Mouse (Mus musculus): ENCODE measurements at regions not wholly inside any gene's neighbourhood (a gene's known extent, or its start where the extent isn't known, plus 50 kb on each side); places are given as distances from the start of the nearest gene placed in this dataset.
A peak's percentile ranks its signal among the peaks of the same experiment; 100 is the strongest.

GRCm38 (mm10) chr1:128795654-128796053 lies 203.6 kb upstream of the Cxcr4 start:
- H3K4me1 ChIP-seq (ENCODE audit: control insufficient read depth, insufficient read depth, low read length), result no peaks in the 10 kb centered on the region
- 73% methylated on average over 6 of the region's 6 CpGs for WGBS
- H3K4me2 ChIP-seq (replicated peaks; ENCODE audit: low read depth, low read length, severe bottlenecking), result no peak overlapping the region
- no peak overlapping the region for H3K4me3 ChIP-seq (replicated peaks; ENCODE audit: low read length)
- no peak overlapping the region for H3K9ac ChIP-seq (ENCODE audit: low read depth, low read length, severe bottlenecking)
- DNase-seq (ENCODE audit: low spot score) (no peak), ATAC-seq (ENCODE audit: low FRiP score, low read depth) (no peak)
- H3K9me3 ChIP-seq (ENCODE audit: control insufficient read depth, low read length), result no peaks in the 10 kb centered on the region
- TF ChIP-seq POLR2A (IDR thresholded peaks at IDR 0.05; ENCODE audit: borderline replicate concordance, extremely low read depth, insufficient read depth, insufficient read length), result no peak
- no peaks in the 10 kb centered on the region for H3K36me3 ChIP-seq (ENCODE audit: control insufficient read depth, insufficient read depth, low read length)
- no peaks in the 10 kb centered on the region for H3K27me3 ChIP-seq (ENCODE audit: control insufficient read depth, insufficient read depth, low read length)
- H3K27ac ChIP-seq (replicated peaks; ENCODE audit: low read depth, low read length), result no peak overlapping the region

GRCm38 (mm10) chr1:128790881-128791280 lies 198.8 kb upstream of the Cxcr4 start:
- DNase-seq (ENCODE audit: low spot score), result no peak
- TF ChIP-seq POLR2A (IDR thresholded peaks at IDR 0.05; ENCODE audit: borderline replicate concordance, extremely low read depth, insufficient read depth, insufficient read length), result no peak
- Histone ChIP-seq H3K27me3 (ENCODE audit: control insufficient read depth, insufficient read depth, low read length) (no peaks in the 10 kb centered on the region), H3K9ac (ENCODE audit: low read depth, low read length, severe bottlenecking) (no peak overlapping the region), H3K4me2 (replicated peaks; ENCODE audit: low read depth, low read length, severe bottlenecking) (no peak overlapping the region), H3K27ac (replicated peaks; ENCODE audit: low read depth, low read length) (no peak overlapping the region), H3K36me3 (ENCODE audit: control insufficient read depth, insufficient read depth, low read length) (no peaks in the 10 kb centered on the region), H3K9me3 (ENCODE audit: control insufficient read depth, low read length) (no peaks in the 10 kb centered on the region), H3K4me3 (replicated peaks; ENCODE audit: low read length) (no peak overlapping the region), H3K4me1 (ENCODE audit: control insufficient read depth, insufficient read depth, low read length) (no peaks in the 10 kb centered on the region)
- WGBS, result 77% methylated on average over 6 of the region's 6 CpGs
- 0 out of 2 replicates have a peak, but pooled peaks have one; percentile 6 for ATAC-seq (ENCODE audit: low FRiP score, low read depth)

GRCm38 (mm10) chr1:128789567-128790335 lies 197.7 kb upstream of the Cxcr4 start:
- H3K4me3 ChIP-seq (replicated peaks; ENCODE audit: low read length), result no peak overlapping the region
- no peak for ATAC-seq (ENCODE audit: low FRiP score, low read depth)
- no peak for TF ChIP-seq POLR2A (IDR thresholded peaks at IDR 0.05; ENCODE audit: borderline replicate concordance, extremely low read depth, insufficient read depth, insufficient read length)
- no peaks in the 10 kb centered on the region for H3K4me1 ChIP-seq (ENCODE audit: control insufficient read depth, insufficient read depth, low read length)
- H3K4me2 ChIP-seq (replicated peaks; ENCODE audit: low read depth, low read length, severe bottlenecking), result no peak overlapping the region
- no peaks in the 10 kb centered on the region for H3K9me3 ChIP-seq (ENCODE audit: control insufficient read depth, low read length)
- H3K9ac ChIP-seq (ENCODE audit: low read depth, low read length, severe bottlenecking), result no peak overlapping the region
- H3K27me3 ChIP-seq (ENCODE audit: control insufficient read depth, insufficient read depth, low read length), result no peaks in the 10 kb centered on the region
- 72% methylated on average over 3 of the region's 3 CpGs for whole genome bisulfite sequencing
- H3K27ac ChIP-seq (replicated peaks; ENCODE audit: low read depth, low read length), result no peak overlapping the region
- H3K36me3 ChIP-seq (ENCODE audit: control insufficient read depth, insufficient read depth, low read length), result no peaks in the 10 kb centered on the region
- no peak for DNase-seq (ENCODE audit: low spot score)

GRCm38 (mm10) chr1:128788227-128788626 lies 196.1 kb upstream of the Cxcr4 start:
- Histone ChIP-seq H3K4me3 (replicated peaks; ENCODE audit: low read length) (no peak overlapping the region), H3K27me3 (ENCODE audit: control insufficient read depth, insufficient read depth, low read length) (no peaks in the 10 kb centered on the region), H3K4me2 (replicated peaks; ENCODE audit: low read depth, low read length, severe bottlenecking) (no peak overlapping the region), H3K9ac (ENCODE audit: low read depth, low read length, severe bottlenecking) (no peak overlapping the region), H3K4me1 (ENCODE audit: control insufficient read depth, insufficient read depth, low read length) (no peaks in the 10 kb centered on the region), H3K9me3 (ENCODE audit: control insufficient read depth, low read length) (no peaks in the 10 kb centered on the region), H3K36me3 (ENCODE audit: control insufficient read depth, insufficient read depth, low read length) (no peaks in the 10 kb centered on the region), H3K27ac (replicated peaks; ENCODE audit: low read depth, low read length) (no peak overlapping the region)
- no peak for TF ChIP-seq POLR2A (IDR thresholded peaks at IDR 0.05; ENCODE audit: borderline replicate concordance, extremely low read depth, insufficient read depth, insufficient read length)
- 47% methylated on average over 6 of the region's 6 CpGs for WGBS
- no peak for ATAC-seq (ENCODE audit: low FRiP score, low read depth)
- DNase-seq (ENCODE audit: low spot score), result no peak

- TF ChIP-seq POLR2A (IDR thresholded peaks at IDR 0.05; ENCODE audit: borderline replicate concordance, extremely low read depth, insufficient read depth, insufficient read length), result no peak
- H3K4me1 ChIP-seq (ENCODE audit: control insufficient read depth, insufficient read depth, low read length), result no peaks in the 10 kb centered on the region
- H3K36me3 ChIP-seq (ENCODE audit: control insufficient read depth, insufficient read depth, low read length), result no peaks in the 10 kb centered on the region
- H3K27ac ChIP-seq (replicated peaks; ENCODE audit: low read depth, low read length), result no peak overlapping the region
- no peaks in the 10 kb centered on the region for H3K9me3 ChIP-seq (ENCODE audit: control insufficient read depth, low read length)
- no peak overlapping the region for H3K4me3 ChIP-seq (replicated peaks; ENCODE audit: low read length)
- ATAC-seq (ENCODE audit: low FRiP score, low read depth), result no peak
- no peaks in the 10 kb centered on the region for H3K27me3 ChIP-seq (ENCODE audit: control insufficient read depth, insufficient read depth, low read length)
- no peak for DNase-seq (ENCODE audit: low spot score)
- no peak overlapping the region for H3K9ac ChIP-seq (ENCODE audit: low read depth, low read length, severe bottlenecking)
- WGBS, result 85% methylated on average over 14 of the region's 14 CpGs
- no peak overlapping the region for H3K4me2 ChIP-seq (replicated peaks; ENCODE audit: low read depth, low read length, severe bottlenecking)
Observed at GRCm38 (mm10) chr1:128786941-128787569, 195.0 kb upstream of the Cxcr4 start.

All from limb, embryonic 14.5 days (tissue).